Mouse (Mus musculus) cortical plate, adult 2 months (tissue): Measurements from ENCODE around the gene Atp6v1c2. TPM values are rescaled to one million over a fixed set of nuclear protein-coding genes. Genes with fewer than 3 reads are reported as not detected.

ENCODE experiments used
- H3K27ac ChIP-seq: fragments of 200-500 bp; 2 replicates; pipeline ENCODE4 v1.5.1; 2012; ENCODE audit warnings: low read length, control low read depth, inconsistent platforms; ENCODE audit not compliant: insufficient read depth
- H3K4me1 ChIP-seq: fragments of 200-500 bp; 2 replicates; pipeline ENCODE4 v1.6.1; 2011; ENCODE audit warnings: low read length; ENCODE audit not compliant: control insufficient read depth, insufficient read depth
- H3K4me3 ChIP-seq: fragments of 200-500 bp; 2 replicates; pipeline ENCODE4 v1.5.1; 2011; ENCODE audit warnings: mild to moderate bottlenecking, low read length, control low read depth; ENCODE audit not compliant: insufficient read depth
- CTCF ChIP-seq: fragments of 200-500 bp; IDR thresholded peaks from 2 replicates; pipeline ENCODE4 v1.5.1; 2011; ENCODE audit warnings: mild to moderate bottlenecking, control low read depth, low read length; ENCODE audit not compliant: insufficient read depth; ENCODE audit errors: extremely low read depth
- POLR2A ChIP-seq: fragments of 200-500 bp; IDR thresholded peaks from 2 replicates; pipeline ENCODE4 v1.6.1; 2011; ENCODE audit warnings: mild to moderate bottlenecking, low read length, control low read depth; ENCODE audit not compliant: insufficient read depth; ENCODE audit errors: extremely low read depth
- polyA plus RNA-seq: library from polyadenylated mRNA; depleted of rRNA; stranded (reverse); fragments of >200 nt; gene quantifications from 2 replicates; pipeline ENCODE4 v1.2.3, GENCODE M21; 2012

Atp6v1c2 gene
- polyA plus RNA-seq, 1 experiment: 2.2 TPM

DNA sequence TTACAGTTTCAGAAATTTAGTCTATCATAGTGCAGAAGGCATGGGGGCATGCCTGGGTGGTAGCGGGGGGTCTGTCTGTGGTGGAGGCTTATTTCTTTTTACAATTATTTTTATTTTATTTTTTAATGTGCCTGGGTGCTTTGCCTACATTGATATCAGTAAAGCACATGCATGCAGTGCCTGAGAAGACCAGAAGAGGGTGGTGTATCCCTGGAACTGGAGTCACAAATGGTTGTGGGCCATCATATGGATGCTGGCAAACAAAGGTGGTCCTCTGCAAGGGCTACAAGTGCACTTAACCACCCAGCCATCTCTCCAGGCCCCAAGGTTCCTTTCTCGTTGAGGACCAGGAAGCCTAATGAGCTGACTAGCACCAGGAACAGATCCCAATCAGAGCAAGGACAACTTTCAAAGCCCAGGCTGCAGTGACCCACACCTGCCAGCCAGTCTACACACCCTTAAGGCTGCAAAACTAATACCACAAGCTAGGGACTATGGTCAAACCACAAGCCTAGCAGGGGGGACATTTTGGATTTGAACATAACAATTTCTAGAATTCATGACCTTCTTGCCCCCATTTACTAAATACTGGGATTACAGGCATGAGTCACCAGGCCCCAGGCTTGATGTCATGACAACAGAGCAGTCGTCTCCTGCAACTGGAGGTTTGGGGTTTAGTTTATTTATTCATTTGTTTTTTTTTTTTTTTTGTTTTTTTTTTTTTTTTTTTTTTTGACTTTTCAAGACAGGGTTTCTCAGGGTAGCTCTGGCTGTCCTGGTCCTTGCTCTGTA lies 10.2 kb upstream of the Atp6v1c2 start:
- H3K4me3 ChIP-seq: no peak overlapping the region
- no peaks in the 10 kb centered on the region for H3K4me1 ChIP-seq
- TF ChIP-seq POLR2A (no peak), CTCF (0 out of 2 replicates have a peak, but pooled peaks have one; percentile 18)
- H3K27ac ChIP-seq: no peak overlapping the region

DNA sequence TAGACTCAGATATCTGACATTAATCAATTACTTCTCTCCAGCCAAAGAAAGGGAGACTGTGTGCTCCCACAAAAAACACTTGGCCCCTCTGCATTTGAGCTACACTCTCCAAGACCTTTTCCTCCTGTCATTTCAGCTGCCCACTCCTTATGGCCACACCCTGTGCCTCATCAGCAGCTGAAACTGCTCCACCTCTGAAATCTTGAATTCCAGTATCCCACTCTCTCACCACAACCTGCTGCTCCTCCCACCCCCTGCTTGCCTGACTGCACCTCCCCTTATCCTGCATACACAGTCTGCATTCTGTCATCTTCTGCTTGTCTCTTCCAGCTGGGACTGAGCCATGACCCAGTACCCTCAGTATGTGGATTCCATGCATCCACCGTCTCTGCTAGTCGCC lies 9.2 kb upstream of the Atp6v1c2 start:
- Histone ChIP-seq H3K4me1 (no peaks in the 10 kb centered on the region), H3K4me3 (no peak overlapping the region), H3K27ac (no peak overlapping the region)
- TF ChIP-seq CTCF (no peak), POLR2A (no peak)

DNA sequence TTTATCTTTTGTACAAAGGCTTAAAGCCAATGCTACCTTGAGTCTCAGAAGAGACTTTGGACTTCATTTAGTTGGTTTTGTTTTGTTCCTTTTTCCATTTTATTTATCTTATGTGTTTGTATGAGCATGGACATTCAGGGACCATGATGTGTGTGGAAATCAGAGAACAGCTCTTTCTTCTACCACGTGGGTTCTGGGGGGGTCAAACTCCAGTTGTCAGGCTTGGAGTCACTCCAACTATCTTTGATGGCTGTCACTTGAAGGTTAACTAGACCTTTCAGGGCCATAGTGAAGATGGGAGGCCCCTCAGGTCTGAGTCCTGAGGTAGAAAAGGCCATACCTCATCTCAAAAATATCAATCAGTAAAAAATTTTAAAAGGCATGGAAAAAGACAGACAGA lies 4.3 kb upstream of the Atp6v1c2 start:
- H3K27ac ChIP-seq: no peak overlapping the region
- no peak overlapping the region for H3K4me3 ChIP-seq
- H3K4me1 ChIP-seq: no peaks in the 10 kb centered on the region
- no peak for TF ChIP-seq POLR2A
- no peak for TF ChIP-seq CTCF

DNA sequence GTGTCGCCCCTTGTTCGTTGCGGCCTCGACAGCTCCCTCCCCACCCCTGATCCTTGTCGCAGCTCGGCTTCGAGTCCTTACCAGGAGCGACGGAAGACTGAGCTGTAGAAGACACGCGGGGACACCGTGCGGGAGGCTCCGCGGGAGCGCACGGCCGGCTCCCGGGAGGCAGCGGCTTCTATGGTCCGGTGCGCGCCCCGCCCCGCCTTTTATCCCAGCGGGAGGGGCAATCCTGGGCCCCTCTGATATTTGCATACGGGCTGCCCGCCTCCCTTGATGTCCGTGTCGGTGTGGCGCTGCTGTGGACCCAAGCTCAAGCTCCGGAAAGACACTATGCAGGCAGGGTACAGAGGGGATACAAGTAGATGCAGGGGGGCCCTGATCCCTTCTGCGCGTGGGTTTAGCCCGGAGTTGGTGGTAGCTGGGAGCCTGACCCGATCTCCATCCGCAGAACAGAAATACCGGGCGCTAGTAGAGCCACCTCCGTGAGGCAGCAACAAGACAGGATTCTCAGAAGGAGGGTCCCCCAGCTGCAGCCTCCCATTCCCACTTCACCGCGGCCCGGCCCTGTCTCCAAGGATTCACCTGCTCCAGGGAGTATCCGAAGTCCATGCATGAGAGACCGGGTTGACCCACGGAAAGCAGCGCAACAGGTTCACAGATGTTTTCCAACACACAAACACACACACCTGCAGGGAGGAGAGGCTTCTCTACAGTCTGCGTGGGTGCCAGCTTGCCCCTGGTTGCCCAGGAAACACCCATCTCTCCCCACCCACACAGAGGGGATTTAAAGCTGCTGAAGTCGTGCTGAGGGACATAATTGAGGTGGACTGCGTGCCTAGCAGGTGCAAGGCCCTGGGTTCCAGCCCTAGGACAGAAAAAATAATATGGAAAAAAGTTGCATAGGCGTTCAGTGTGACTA lies 4.3 kb downstream of the Atp6v1c2 start:
- TF ChIP-seq CTCF (no peak), POLR2A (no peak)
- H3K4me1 ChIP-seq: no peaks in the 10 kb centered on the region
- H3K4me3 ChIP-seq: peak overlapping the region; percentile 24
- H3K27ac ChIP-seq: no peak overlapping the region

DNA sequence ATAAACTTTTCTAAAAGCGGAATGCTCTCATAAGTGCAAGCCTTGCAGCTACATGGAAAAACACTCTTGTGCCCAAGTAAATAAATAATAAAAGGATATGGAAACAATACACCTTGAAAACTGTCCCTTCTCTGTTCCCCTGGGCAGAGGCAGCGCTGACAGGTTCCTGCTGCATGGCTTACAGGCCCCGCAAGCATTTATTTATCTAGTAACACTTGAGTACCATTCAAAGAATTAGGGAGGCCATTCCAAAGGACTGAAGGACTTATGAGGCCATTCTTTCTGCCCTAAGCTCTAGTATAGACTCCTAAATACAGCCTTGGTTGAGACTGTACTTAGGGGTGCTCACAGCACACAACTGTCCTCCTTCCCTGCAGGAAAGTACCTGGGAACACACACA lies 10.7 kb downstream of the Atp6v1c2 start:
- no peak for TF ChIP-seq POLR2A
- no peak for TF ChIP-seq CTCF
- H3K27ac ChIP-seq: no peak overlapping the region
- no peaks in the 10 kb centered on the region for H3K4me1 ChIP-seq
- no peak overlapping the region for H3K4me3 ChIP-seq

DNA sequence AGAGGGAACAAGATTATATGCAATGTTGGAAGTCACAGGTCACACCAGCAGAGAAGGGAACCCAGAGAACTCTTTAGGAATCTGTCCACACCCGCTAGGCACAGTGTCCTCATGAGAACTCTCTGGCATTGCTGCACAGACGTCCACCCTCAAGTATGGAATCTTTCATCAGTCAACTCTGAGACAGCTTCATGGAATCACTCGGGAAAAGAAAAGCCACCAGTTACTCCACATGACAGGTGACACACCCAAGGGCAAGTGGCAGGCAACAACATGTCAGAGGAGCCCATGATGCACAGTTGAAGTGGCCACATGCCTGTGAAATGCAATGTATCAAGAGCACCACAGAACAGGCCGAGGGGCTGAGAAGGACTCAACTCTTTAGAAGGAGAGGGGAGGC lies 11.2 kb downstream of the Atp6v1c2 start:
- H3K27ac ChIP-seq: no peak overlapping the region
- no peak for TF ChIP-seq POLR2A
- TF ChIP-seq CTCF: no peak
- H3K4me3 ChIP-seq: no peak overlapping the region
- H3K4me1 ChIP-seq: no peaks in the 10 kb centered on the region

DNA sequence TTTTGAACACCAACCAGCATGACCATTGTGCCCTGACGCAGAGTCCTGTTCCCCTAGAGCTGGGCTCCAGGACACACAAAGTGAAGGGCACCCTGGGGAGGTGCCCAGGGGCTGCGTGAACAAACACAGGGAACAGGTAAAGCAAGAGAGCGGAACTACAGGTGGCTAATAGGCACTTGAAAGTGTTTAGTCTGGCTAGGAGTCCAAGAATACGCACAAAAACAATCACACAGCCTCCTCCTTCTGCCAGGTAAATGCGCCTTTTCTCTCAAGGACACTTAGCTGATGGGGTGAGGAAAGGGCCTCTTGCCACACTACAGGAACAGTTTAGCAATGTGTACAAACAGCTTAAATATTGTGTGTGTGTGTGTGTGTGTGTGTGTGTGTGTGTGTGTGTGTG lies 13.1 kb downstream of the Atp6v1c2 start:
- Histone ChIP-seq H3K4me3 (no peak overlapping the region), H3K4me1 (no peaks in the 10 kb centered on the region), H3K27ac (no peak overlapping the region)
- TF ChIP-seq CTCF (no peak), POLR2A (no peak)

DNA sequence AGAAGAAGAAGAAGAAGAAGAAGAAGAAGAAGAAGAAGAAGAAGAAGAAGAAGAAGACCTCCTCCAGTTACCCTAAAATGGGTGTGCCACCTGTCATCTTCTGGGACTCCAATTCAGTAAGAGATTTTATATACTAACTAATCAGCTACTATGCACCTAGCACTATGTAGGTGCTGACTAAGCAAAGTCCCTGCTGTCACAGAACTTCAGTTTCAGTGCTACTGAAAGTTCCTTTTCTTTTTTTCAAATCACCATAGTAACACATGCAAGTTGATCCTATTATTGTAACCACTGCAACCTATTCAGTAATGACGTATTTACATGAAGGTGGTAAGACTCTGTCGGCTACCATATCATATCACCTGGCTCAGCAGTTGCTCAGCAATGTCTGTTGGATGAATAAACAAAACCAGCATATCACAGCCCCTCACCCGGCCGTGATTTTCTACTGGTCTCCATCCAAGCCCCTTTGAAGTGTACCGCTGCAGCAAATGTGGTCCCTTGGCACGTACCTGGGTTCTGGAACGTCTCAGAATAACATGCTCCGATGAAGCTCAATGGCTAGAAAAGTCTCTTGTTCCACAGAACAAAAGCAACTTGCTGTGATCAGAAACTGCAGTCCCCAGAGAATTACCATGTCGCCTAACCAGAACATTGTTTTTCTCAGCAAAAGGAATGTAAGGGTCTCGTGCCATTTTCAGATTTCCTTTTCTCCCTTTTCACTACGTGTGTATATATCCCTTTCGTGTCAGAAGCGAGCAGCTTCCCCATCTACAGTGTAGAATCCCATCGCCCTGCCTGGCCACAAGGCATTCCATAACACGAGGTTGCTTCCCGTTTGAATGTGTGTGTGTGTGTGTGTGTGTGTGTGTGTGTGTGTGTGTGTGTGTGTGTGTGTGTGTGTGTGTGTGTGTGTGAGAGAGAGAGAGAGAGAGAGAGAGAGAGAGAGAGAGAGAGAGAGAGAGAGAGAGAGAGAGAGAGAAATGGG lies 18.0 kb downstream of the Atp6v1c2 start:
- H3K4me3 ChIP-seq: no peak overlapping the region
- no peak overlapping the region for H3K27ac ChIP-seq
- TF ChIP-seq CTCF: no peak
- no peak for TF ChIP-seq POLR2A
- no peaks in the 10 kb centered on the region for H3K4me1 ChIP-seq

DNA sequence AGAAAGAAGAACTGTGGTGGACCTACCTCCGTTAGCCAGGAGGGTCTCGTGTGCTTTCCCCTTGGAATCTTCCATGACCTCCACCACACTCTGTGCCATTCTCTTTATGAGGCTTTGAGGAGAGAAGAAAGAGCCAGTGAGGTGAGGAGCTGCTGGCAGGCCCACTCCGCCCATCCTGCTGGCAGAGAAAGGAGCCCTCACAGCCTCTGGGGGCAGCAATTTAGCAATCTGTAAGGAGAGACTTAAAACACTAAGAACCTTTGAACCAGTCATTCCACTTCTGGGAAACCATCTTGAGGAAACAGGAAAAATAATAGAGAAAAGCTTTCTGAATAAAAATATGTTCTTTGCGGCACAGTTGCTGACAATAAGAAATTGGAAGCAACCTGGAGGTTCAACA lies 20.9 kb downstream of the Atp6v1c2 start:
- no peaks in the 10 kb centered on the region for H3K4me1 ChIP-seq
- TF ChIP-seq POLR2A (no peak), CTCF (no peak)
- H3K4me3 ChIP-seq: no peak overlapping the region
- H3K27ac ChIP-seq: no peak overlapping the region
